Mouse (Mus musculus) limb, embryonic 10.5 days (tissue): ENCODE data around the gene Hmgb1. TPM values are rescaled to one million over a fixed set of nuclear protein-coding genes. Genes with fewer than 3 reads are reported as not detected.

Experiments used
- DNase-seq: peaks from one replicate; pipeline ENCODE4 v3.0.0-alpha.2; 2017; ENCODE audit warnings: low spot score
- H3K27ac ChIP-seq: fragments of 300-500 bp; sonication (generic); 2 replicates; pipeline ENCODE4 v1.5.1; 2016; ENCODE audit warnings: mild to moderate bottlenecking
- H3K27me3 ChIP-seq: fragments of 300-500 bp; sonication (generic); 2 replicates; pipeline ENCODE4 v1.6.1; 2016; ENCODE audit warnings: low read depth, mild to moderate bottlenecking; ENCODE audit not compliant: poor library complexity, severe bottlenecking
- H3K36me3 ChIP-seq: fragments of 300-500 bp; sonication (generic); 2 replicates; pipeline ENCODE4 v1.6.1; 2016; ENCODE audit warnings: mild to moderate bottlenecking, moderate library complexity
- H3K4me1 ChIP-seq: fragments of 300-500 bp; sonication (generic); 2 replicates; pipeline ENCODE4 v1.6.1; 2016
- H3K4me3 ChIP-seq: fragments of 300-500 bp; sonication (generic); 2 replicates; pipeline ENCODE4 v1.5.1; 2016; ENCODE audit warnings: mild to moderate bottlenecking, moderate library complexity
- H3K9me3 ChIP-seq: fragments of 300-500 bp; sonication (generic); replicated peaks from 2 replicates; pipeline ENCODE4 v1.6.1; 2016; ENCODE audit warnings: mild to moderate bottlenecking
- WGBS: fragments of 180-500 bp; shearing (Covaris S2); methylation state at CpG from one replicate; pipeline ENCODE4 v1.1.7; 2016; 5-methylcytosine and 5-hydroxymethylcytosine counted together
- polyA plus RNA-seq: library from polyadenylated mRNA; unstranded; fragments of >200 nt; fragmentation: Nextera tagmentation; extraction: Ambion mirVana; gene quantifications from 2 replicates; pipeline ENCODE4 v1.2.1, GENCODE M21; 2016

Gene Hmgb1
- polyA plus RNA-seq, 1 experiment from 2014 or later = 1,835 TPM

DNA sequence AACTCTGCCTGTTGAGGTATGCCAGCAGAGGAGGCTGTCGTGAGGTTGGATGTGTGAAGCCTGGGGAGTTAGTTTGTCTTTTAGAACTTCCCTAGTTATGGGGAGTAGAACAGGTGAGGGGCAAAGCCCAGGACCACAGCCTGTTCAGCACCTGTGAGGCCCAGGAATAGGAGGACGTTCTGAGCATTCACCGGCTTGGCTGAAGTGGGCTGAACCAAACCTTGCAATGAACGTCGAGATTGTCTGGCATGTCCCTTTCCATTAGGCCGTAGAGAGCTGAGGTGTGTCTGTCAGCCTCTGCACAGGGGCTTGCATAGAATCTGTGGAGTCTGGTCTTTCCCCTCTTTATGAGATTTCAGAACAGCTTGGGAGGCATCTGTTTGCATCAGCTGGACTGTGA lies 23.4 kb upstream of the Hmgb1 start:
- no peaks in the 10 kb centered on the region for H3K4me1 ChIP-seq
- no peak overlapping the region for H3K27ac ChIP-seq
- H3K36me3 ChIP-seq = peaks cover 98% of the 10 kb centered on the region
- WGBS = 92% methylated on average over 6 of the region's 6 CpGs
- DNase-seq = no peak
- no peak overlapping the region for H3K4me3 ChIP-seq
- no peaks in the 10 kb centered on the region for H3K9me3 ChIP-seq
- no peaks in the 10 kb centered on the region for H3K27me3 ChIP-seq

GRCm38 (mm10) chr5:149206286-149206685 lies 22.0 kb upstream of the Hmgb1 start:
- DNase-seq = no peak
- Histone ChIP-seq H3K36me3 (peaks cover 98% of the 10 kb centered on the region), H3K27me3 (no peaks in the 10 kb centered on the region), H3K4me3 (no peak overlapping the region), H3K27ac (no peak overlapping the region), H3K4me1 (no peaks in the 10 kb centered on the region), H3K9me3 (no peaks in the 10 kb centered on the region)
- 95% methylated on average over 5 of the region's 5 CpGs for WGBS

DNA sequence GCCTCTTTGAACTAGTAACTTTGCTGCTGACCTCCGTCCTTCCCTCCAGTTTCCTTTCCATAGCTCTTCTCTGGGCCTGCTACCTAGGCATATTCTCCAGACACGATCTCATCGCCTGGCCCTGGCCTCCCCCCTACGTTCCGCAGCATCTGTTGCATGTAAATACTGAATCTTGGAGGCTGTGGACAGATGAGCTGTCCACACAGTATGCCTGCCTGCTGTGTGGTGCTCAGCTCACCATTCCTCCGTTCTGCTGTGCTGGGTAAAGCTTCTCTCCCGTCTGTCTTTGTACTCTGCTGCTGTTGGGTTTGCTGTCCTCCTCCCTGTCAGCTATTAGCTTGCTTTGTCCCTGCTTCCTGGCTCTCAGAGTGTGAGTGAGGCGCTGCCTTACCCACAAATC lies 21.0 kb upstream of the Hmgb1 start:
- Histone ChIP-seq H3K36me3 (peaks cover 95% of the 10 kb centered on the region), H3K27me3 (no peaks in the 10 kb centered on the region), H3K4me3 (no peak overlapping the region), H3K4me1 (no peaks in the 10 kb centered on the region), H3K9me3 (no peaks in the 10 kb centered on the region), H3K27ac (no peak overlapping the region)
- no peak for DNase-seq
- WGBS = 90% methylated on average over 8 of the region's 8 CpGs

- no peak for DNase-seq
- 94% methylated on average over 7 of the region's 7 CpGs for WGBS
- Histone ChIP-seq H3K9me3 (no peaks in the 10 kb centered on the region), H3K4me3 (no peak overlapping the region), H3K27ac (no peak overlapping the region), H3K4me1 (no peaks in the 10 kb centered on the region), H3K27me3 (no peaks in the 10 kb centered on the region), H3K36me3 (peaks cover 94% of the 10 kb centered on the region)
These were observed 20.5 kb upstream of the Hmgb1 start for GRCm38 (mm10) chr5:149204822-149205221.

- DNase-seq = no peak
- H3K36me3 ChIP-seq = peaks cover 93% of the 10 kb centered on the region
- H3K27me3 ChIP-seq = no peaks in the 10 kb centered on the region
- no peaks in the 10 kb centered on the region for H3K9me3 ChIP-seq
- H3K27ac ChIP-seq = no peak overlapping the region
- 90% methylated on average over 4 of the region's 4 CpGs for WGBS
- H3K4me3 ChIP-seq = no peak overlapping the region
- no peaks in the 10 kb centered on the region for H3K4me1 ChIP-seq
These were observed 19.6 kb upstream of the Hmgb1 start for GRCm38 (mm10) chr5:149203796-149204375.

DNA sequence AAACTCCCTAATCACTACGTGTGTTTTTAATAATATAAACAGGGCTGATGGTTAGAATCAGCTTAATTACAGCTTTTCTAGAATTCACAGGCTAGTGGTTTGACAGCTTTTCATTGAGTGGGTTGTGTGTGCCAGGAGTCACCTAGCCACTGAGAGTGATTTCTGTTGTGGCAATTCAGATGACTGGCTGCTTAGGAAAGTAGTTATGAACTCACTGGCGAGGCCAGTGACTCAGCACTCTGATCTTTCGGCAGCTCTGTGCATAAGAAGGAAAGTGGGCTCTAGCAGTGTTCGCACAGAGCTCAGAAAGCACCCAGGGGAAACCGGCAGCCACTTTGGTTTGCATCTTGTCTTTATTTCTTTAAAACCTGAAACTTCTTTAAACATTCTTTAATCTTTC lies 18.7 kb upstream of the Hmgb1 start:
- H3K27ac ChIP-seq = no peak overlapping the region
- H3K4me1 ChIP-seq = no peaks in the 10 kb centered on the region

GRCm38 (mm10) chr5:149198782-149199181 lies 14.5 kb upstream of the Hmgb1 start:
- WGBS = 100% methylated on average over 1 of the region's 1 CpGs
- no peak overlapping the region for H3K27ac ChIP-seq
- no peaks in the 10 kb centered on the region for H3K27me3 ChIP-seq
- H3K4me3 ChIP-seq = no peak overlapping the region
- no peaks in the 10 kb centered on the region for H3K9me3 ChIP-seq
- H3K36me3 ChIP-seq = peaks cover 93% of the 10 kb centered on the region
- H3K4me1 ChIP-seq = peaks cover 8% of the 10 kb centered on the region; the same call in 1 of the 2 replicates
- DNase-seq = no peak

More for the DNA sequence above, 18.7 kb upstream of the Hmgb1 start:
- no peaks in the 10 kb centered on the region for H3K9me3 ChIP-seq
- H3K36me3 ChIP-seq = peaks cover 94% of the 10 kb centered on the region
- DNase-seq = no peak
- H3K27me3 ChIP-seq = no peaks in the 10 kb centered on the region
- WGBS = 77% methylated on average over 5 of the region's 5 CpGs
- H3K4me3 ChIP-seq = no peak overlapping the region

- H3K9me3 ChIP-seq = no peaks in the 10 kb centered on the region
- no peak overlapping the region for H3K27ac ChIP-seq
- peaks cover 93% of the 10 kb centered on the region for H3K36me3 ChIP-seq
- no peak for DNase-seq
- no peak overlapping the region for H3K4me3 ChIP-seq
- peaks cover 8% of the 10 kb centered on the region; the same call in 1 of the 2 replicates for H3K4me1 ChIP-seq
- 2% methylated on average over 1 of the region's 1 CpGs for WGBS
- H3K27me3 ChIP-seq = no peaks in the 10 kb centered on the region
These were observed 12.3 kb upstream of the Hmgb1 start for GRCm38 (mm10) chr5:149196611-149197010.

DNA sequence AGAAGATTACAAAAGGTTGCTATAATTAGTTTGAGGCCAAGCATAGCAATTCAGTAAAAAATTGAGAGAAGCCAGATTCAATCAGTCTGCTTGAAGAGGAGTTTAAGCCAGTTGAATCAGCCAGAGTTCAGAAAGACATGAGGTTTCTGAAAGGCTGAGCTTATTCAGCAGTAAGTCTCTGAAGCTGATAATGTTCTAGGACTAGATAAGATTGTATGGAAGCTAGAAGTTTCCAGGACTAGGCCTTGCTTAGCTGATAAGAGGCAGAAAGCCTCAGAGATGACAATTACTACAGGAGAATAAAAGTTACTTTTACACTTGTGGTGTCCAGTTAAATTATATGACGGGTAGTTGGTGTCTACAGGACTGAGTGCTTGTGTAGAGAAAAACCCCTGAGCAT lies 5.9 kb upstream of the Hmgb1 start:
- Histone ChIP-seq H3K36me3 (peaks cover 89% of the 10 kb centered on the region), H3K9me3 (no peaks in the 10 kb centered on the region), H3K27me3 (no peaks in the 10 kb centered on the region), H3K4me3 (no peak overlapping the region), H3K27ac (no peak overlapping the region), H3K4me1 (peaks cover 14% of the 10 kb centered on the region)
- WGBS = 88% methylated on average over 1 of the region's 1 CpGs
- no peak for DNase-seq

DNA sequence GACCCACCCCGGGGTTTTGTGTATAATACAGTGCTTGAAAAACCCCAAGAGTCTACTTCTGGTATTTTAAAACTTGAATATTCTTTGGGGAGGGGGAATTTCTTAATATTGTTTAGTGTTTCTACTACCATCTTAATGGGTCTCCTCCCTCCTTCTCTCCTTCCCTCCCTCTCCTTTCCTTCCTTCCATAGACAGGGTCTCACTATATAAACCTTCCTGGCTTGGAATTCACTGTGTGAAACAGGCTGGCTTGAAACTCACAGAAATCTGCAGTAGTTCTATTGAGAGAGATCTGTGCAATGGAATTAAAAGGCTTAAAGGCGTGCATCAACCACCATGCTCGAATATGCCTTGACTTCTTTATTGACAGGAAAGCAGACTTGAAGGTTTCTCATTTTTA lies 1.5 kb upstream of the Hmgb1 start:
- DNase-seq = no peak
- H3K4me3 ChIP-seq = peak overlapping the region; percentile 77
- peaks cover 19% of the 10 kb centered on the region for H3K4me1 ChIP-seq
- peaks cover 46% of the 10 kb centered on the region for H3K36me3 ChIP-seq
- 0 out of 2 replicates have a peak overlapping the region, but pooled peaks have one; percentile 97 for H3K27ac ChIP-seq
- no peaks in the 10 kb centered on the region for H3K27me3 ChIP-seq
- no peaks in the 10 kb centered on the region for H3K9me3 ChIP-seq
- WGBS = 82% methylated on average over 3 of the region's 3 CpGs

DNA sequence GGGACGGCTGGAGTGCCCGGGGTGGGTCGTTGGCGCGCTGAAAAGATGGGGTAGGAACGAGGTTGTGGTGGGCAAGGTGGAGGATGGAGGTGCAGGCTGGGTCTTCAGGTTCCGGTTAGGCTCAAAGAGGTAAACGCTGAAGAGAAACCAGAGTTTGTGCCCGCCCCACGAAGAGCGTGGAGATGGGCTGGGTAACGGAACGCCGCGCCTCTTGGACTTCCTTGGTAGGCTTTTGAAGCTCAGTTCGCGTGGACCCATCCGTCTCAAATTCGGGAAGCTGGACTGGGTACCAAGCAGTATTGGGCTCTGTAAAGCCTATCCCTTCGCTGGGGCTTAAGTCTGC lies 526 bp upstream of the Hmgb1 start:
- DNase-seq = no peak
- no peaks in the 10 kb centered on the region for H3K27me3 ChIP-seq
- 0% methylated on average over 20 of the region's 20 CpGs for WGBS

GRCm38 (mm10) chr5:149183721-149184103 lies 577 bp downstream of the Hmgb1 start:
- Histone ChIP-seq H3K4me3 (peak overlapping the region; percentile 77), H3K4me1 (peaks cover 19% of the 10 kb centered on the region), H3K27me3 (no peaks in the 10 kb centered on the region), H3K36me3 (peaks cover 25% of the 10 kb centered on the region), H3K9me3 (no peaks in the 10 kb centered on the region), H3K27ac (peak overlapping the region; percentile 97)
- under 1% methylated on average over 13 of the region's 13 CpGs for WGBS
- no peak for DNase-seq

More for the DNA sequence above, 526 bp upstream of the Hmgb1 start:
- Histone ChIP-seq H3K27ac (peak overlapping the region; percentile 97), H3K9me3 (no peaks in the 10 kb centered on the region), H3K4me1 (peaks cover 19% of the 10 kb centered on the region), H3K36me3 (peaks cover 36% of the 10 kb centered on the region), H3K4me3 (peak overlapping the region; percentile 77)

DNA sequence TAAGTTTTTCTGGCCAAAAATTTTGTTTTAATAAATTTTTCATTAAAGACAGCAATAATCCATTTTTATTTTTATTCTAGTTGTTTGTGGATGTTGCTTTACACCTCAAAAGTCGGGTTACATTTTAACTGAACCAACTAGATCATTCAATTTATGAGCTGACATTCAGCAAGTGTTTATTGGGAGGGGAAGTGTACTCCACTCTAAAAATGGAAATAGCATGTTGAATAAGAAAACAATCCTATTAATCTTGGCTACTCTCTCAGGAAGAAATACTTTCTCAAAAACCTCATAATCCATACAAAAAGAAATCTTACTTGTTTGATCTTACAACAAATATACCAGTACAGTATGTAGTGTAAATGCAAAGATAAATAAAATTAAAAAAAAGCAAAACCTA lies 1.2 kb downstream of the Hmgb1 start:
- peak overlapping the region; percentile 97 for H3K27ac ChIP-seq
- 55% methylated on average over 1 of the region's 1 CpGs for WGBS
- peak overlapping the region; percentile 77 for H3K4me3 ChIP-seq
- DNase-seq = no peak
- H3K27me3 ChIP-seq = no peaks in the 10 kb centered on the region
- no peaks in the 10 kb centered on the region for H3K9me3 ChIP-seq
- peaks cover 19% of the 10 kb centered on the region for H3K4me1 ChIP-seq
- peaks cover 19% of the 10 kb centered on the region for H3K36me3 ChIP-seq
